Mouse (Mus musculus) G1E (cell line): ENCODE measurements around the gene Gtpbp8.

Experiments used
- CTCF ChIP-seq: IDR thresholded peaks from 2 replicates; pipeline ENCODE4 v1.5.1; 2012; ENCODE audit warnings: low read depth, low read length, inconsistent platforms, mixed read lengths
- TAL1 ChIP-seq: conservative IDR thresholded peaks from 2 replicates; pipeline ENCODE4 v1.6.1; 2012; ENCODE audit warnings: low read depth, low read length, inconsistent platforms, mixed read lengths

DNA sequence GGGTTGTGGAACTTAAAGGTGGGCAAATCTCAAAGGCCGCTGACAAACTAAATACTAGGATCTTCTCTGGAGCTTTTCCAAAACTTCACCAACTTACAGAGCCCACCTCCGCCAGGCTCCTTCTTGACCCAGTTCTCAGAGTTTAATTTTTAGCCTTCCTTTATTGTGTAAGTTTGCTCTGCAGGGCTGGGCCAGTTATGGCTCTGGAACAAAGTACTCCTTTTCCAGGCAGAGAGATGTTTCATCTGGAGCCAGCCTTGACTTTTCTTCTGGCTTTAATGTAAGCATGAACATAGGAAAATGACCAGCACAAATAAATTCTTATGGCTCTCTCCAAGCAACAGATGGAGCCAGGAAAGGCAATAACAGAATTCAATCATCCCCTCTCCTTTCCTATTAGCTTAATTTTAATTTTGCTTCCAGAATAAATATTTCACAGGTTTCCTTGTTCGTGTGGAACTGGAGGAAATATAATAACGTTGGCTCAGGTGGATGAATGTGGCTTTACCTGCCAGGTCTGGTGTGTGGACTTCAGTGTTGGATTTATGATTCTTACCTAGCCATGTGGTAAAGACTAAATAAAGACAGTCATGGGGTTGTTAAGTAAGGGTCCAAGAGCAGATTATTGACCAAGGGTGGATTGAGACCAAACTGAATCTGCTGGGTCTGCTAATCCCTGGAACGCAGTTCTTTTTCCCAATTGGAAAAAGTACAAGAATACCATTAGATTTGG, 48.5 kb downstream of the Gtpbp8 start:
- TF ChIP-seq CTCF = no peak
- TF ChIP-seq TAL1 = no peak
